Mouse (Mus musculus): ENCODE results near the gene Cst8. TPM values are rescaled to one million over a fixed set of nuclear protein-coding genes. Genes with fewer than 3 reads are reported as not detected.
"Not testable (repeated sequence)": the region's sequence is repeated elsewhere in the genome, so short reads cannot be mapped to it uniquely, and the experiment has no call there.

Gene Cst8
- total and polyA plus RNA-seq, 3 experiments, result not detected

DNA sequence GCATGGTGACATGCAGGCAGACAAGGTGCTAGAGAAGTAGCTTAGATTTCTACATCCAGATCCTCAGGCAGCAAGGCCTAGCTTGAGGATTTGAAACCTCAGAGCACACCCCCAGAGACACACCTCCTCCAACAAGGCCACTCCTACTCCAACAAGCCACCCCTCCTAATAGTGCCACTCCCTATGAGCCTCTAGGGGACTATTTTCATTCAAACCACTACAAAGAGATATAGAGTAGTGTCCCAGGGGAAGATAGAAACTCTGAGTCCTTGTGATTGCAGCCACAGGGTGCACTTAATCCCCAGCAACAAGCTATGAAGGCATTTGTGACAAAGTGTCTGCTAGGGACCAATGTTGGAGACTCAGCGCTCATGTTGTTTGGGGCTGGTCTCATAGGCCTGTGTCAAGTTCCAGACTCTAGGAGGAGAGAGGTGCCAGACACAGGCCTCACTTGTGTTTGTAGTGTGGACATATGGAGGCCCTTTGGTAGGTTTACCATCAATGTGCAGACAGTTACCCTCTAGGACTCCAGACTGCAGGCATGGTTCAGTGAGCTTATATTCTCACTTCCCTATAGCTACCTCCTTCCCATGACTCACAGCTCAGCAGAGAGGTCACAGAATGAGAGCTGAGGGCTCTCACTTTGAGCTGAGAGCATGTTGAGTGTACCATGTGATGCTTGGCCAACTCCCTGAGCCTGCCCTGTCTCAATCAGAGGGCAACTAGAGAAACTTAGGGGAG is 34.8 kb upstream of the Cst8 start:
- H3K27ac ChIP-seq (ENCODE audit: control insufficient read depth, low read depth, low read length), result no peak overlapping the region
- H3K79me2 ChIP-seq (ENCODE audit: control insufficient read depth, insufficient read depth, low read length, poor library complexity), result no peaks in the 10 kb centered on the region
- H3K27me3 ChIP-seq (ENCODE audit: control insufficient read depth in 1 of 2, insufficient read depth in 2 of 2, low read length in 2 of 2), result no peaks in the 10 kb centered on the region
- H3K9ac ChIP-seq (ENCODE audit: control insufficient read depth, low read depth, low read length, poor library complexity, severe bottlenecking), result no peak overlapping the region
- H3K9me3 ChIP-seq (replicated peaks; ENCODE audit: insufficient read depth, low read length), result no peaks in the 10 kb centered on the region
- TF ChIP-seq POLR2AphosphoS2 (IDR thresholded peaks at IDR 0.05; ENCODE audit: low read length) (no peak), USF2 (IDR thresholded peaks at IDR 0.05; ENCODE audit: borderline replicate concordance in 1 of 2, insufficient read depth in 1 of 2, low read depth in 1 of 2, low read length in 2 of 2) (no peak), MAX (IDR thresholded peaks at IDR 0.05; ENCODE audit: low read length) (no peak), EP300 (IDR thresholded peaks at IDR 0.05; ENCODE audit: low read depth in 1 of 2, low read length in 2 of 2) (no peak), ETS1 (IDR thresholded peaks at IDR 0.05; ENCODE audit: low read depth, low read length) (no peak), NELFE (IDR thresholded peaks at IDR 0.05; ENCODE audit: low read depth, low read length) (no peak), CHD1 (IDR thresholded peaks at IDR 0.05; ENCODE audit: low read depth, low read length) (no peak), SIN3A (IDR thresholded peaks at IDR 0.05; ENCODE audit: low read length) (no peak), MAFK (IDR thresholded peaks at IDR 0.05; ENCODE audit: borderline replicate concordance, low read depth, low read length) (no peak), MAZ (IDR thresholded peaks at IDR 0.05; ENCODE audit: low read depth, low read length) (no peak), UBTF (IDR thresholded peaks at IDR 0.05; ENCODE audit: borderline replicate concordance, insufficient read depth, low read depth, low read length) (no peak), E2F4 (IDR thresholded peaks at IDR 0.05; ENCODE audit: borderline replicate concordance, low read depth, low read length) (no peak), GATA1 (IDR thresholded peaks at IDR 0.05; ENCODE audit: low read depth, low read length) (no peak), TCF12 (IDR thresholded peaks at IDR 0.05; ENCODE audit: low read depth, low read length) (no peak), KAT2A (conservative IDR thresholded peaks at IDR 0.05; ENCODE audit: low read depth, low read length) (no peak), JUND (IDR thresholded peaks at IDR 0.05; ENCODE audit: low read depth, low read length) (no peak), MYB (IDR thresholded peaks at IDR 0.05; ENCODE audit: low read depth, low read length) (no peak), ZNF384 (IDR thresholded peaks at IDR 0.05; ENCODE audit: low read depth, low read length) (no peak)
- DNase-seq (ENCODE audit: low read depth, low spot score), result no peak
- no peaks in the 10 kb centered on the region for H3K36me3 ChIP-seq (ENCODE audit: control insufficient read depth in 1 of 2, insufficient read depth in 2 of 2, low read length in 2 of 2)
- no peaks in the 10 kb centered on the region for H3K4me1 ChIP-seq (ENCODE audit: control insufficient read depth in 1 of 2, insufficient read depth in 2 of 2, low read length in 2 of 2)
- no peak overlapping the region for H3K4me3 ChIP-seq (ENCODE audit: control insufficient read depth in 1 of 2, insufficient read depth in 1 of 2, low read depth in 2 of 2, low read length in 2 of 2)

DNA sequence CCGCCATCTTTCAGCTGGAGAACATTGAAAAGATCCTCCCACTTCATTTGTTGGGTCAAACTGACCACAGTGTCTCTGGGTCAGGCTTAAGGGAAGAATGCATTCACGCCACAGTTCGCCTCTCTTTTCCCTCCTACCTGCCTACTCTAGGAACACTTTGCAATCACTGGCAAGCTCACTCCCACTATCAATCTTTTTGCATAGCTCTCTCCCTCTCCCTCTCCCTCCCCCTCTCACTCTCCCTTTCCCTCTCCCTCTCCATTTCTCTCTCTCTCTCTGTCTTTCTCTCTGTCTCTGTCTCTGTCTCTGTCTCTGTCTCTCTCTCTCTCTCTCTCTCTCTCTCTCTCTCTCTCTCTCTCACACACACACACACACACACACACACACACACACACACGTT is 27.2 kb upstream of the Cst8 start, which contains the start of gene Cst11:
Cst11 (minus strand) TSS at position 101 of the 400 bp plus-strand sequence.
- H3K36me3 ChIP-seq (ENCODE audit: control insufficient read depth in 1 of 2, insufficient read depth in 2 of 2, low read length in 2 of 2); H3K79me2 ChIP-seq (ENCODE audit: control insufficient read depth, insufficient read depth, low read length, poor library complexity); DNase-seq (ENCODE audit: low read depth, low spot score); H3K27ac ChIP-seq (ENCODE audit: control insufficient read depth, low read depth, low read length); H3K4me1 ChIP-seq (ENCODE audit: control insufficient read depth in 1 of 2, insufficient read depth in 2 of 2, low read length in 2 of 2); H3K9ac ChIP-seq (ENCODE audit: control insufficient read depth, low read depth, low read length, poor library complexity, severe bottlenecking); H3K27me3 ChIP-seq (ENCODE audit: control insufficient read depth in 1 of 2, insufficient read depth in 2 of 2, low read length in 2 of 2); H3K4me3 ChIP-seq (ENCODE audit: control insufficient read depth in 1 of 2, insufficient read depth in 1 of 2, low read depth in 2 of 2, low read length in 2 of 2); H3K9me3 ChIP-seq (replicated peaks; ENCODE audit: insufficient read depth, low read length): not testable (repeated sequence)
